Mouse (Mus musculus) G1E (cell line): ENCODE data around the gene Iqcg. TPM values are rescaled to one million over a fixed set of nuclear protein-coding genes. Genes with fewer than 3 reads are reported as not detected.

ENCODE experiments used
- ATAC-seq: 2 replicates; pipeline ENCODE4 v1.8.0; 2016; ENCODE audit warnings: mild to moderate bottlenecking; ENCODE audit not compliant: insufficient number of reproducible peaks, poor library complexity, low FRiP score, severe bottlenecking; ENCODE audit errors: extremely low read depth
- DNase-seq: peaks from one replicate; pipeline ENCODE4 v3.0.0; 2012; ENCODE audit warnings: low spot score
- H3K27me3 ChIP-seq: 2 replicates; pipeline ENCODE4 v1.6.1; 2012; ENCODE audit warnings: mild to moderate bottlenecking, low read length, inconsistent platforms; ENCODE audit not compliant: insufficient read depth
- H3K36me3 ChIP-seq: replicated peaks from 2 replicates; pipeline ENCODE3; 2012; ENCODE audit warnings: mild to moderate bottlenecking, inconsistent platforms
- H3K4me1 ChIP-seq: 2 replicates; pipeline ENCODE4 v1.6.1; 2012; ENCODE audit warnings: low read depth, low read length, inconsistent platforms, mixed read lengths; ENCODE audit not compliant: insufficient read depth
- H3K4me3 ChIP-seq: 2 replicates; pipeline ENCODE4 v1.5.1; 2012; ENCODE audit warnings: low read depth, mild to moderate bottlenecking, inconsistent platforms, low read length, moderate library complexity, mixed read lengths
- H3K9me3 ChIP-seq: replicated peaks from 2 replicates; pipeline ENCODE4 v1.6.1; 2012; ENCODE audit warnings: inconsistent platforms
- CTCF ChIP-seq: IDR thresholded peaks from 2 replicates; pipeline ENCODE4 v1.5.1; 2012; ENCODE audit warnings: low read depth, low read length, inconsistent platforms, mixed read lengths
- GATA1 ChIP-seq: IDR thresholded peaks from 2 replicates; pipeline ENCODE4 v1.6.1; 2012; ENCODE audit warnings: borderline replicate concordance, low read length, inconsistent platforms, mixed read lengths
- GATA2 ChIP-seq: IDR thresholded peaks from 2 replicates; pipeline ENCODE4 v1.6.1; 2012; ENCODE audit warnings: low read depth, low read length, inconsistent platforms, borderline replicate concordance
- POLR2AphosphoS5 ChIP-seq: IDR thresholded peaks from 2 replicates; pipeline ENCODE4 v1.6.1; 2012; ENCODE audit warnings: low read depth, low read length, inconsistent platforms; ENCODE audit not compliant: insufficient replicate concordance
- TAL1 ChIP-seq: conservative IDR thresholded peaks from 2 replicates; pipeline ENCODE4 v1.6.1; 2012; ENCODE audit warnings: low read depth, low read length, inconsistent platforms, mixed read lengths
- polyA plus RNA-seq: library from polyadenylated mRNA; stranded (reverse); fragments of >175 nt; gene quantifications from 2 replicates; pipeline ENCODE4 v1.2.3, GENCODE M21; 2012
- total RNA-seq, 2 experiments: library from RNA; stranded (forward) in 1 of 2; stranded (reverse) in 1 of 2; fragments of 200-1000 nt in 1 of 2; fragments of >200 nt in 1 of 2; fragmentation: Nextera tagmentation in 1 of 2; gene quantifications; 2 replicates each; pipeline ENCODE4 v1.2.3; 2014 to 2017

Iqcg gene
- 1.1 and 1.5 TPM in 2 replicates for total RNA-seq (2014; fragmentation: Nextera tagmentation)
- total RNA-seq (2017) = 0.98 and 1.5 TPM in 2 replicates
- polyA plus RNA-seq = 2.1 and 2.6 TPM in 2 replicates

DNA sequence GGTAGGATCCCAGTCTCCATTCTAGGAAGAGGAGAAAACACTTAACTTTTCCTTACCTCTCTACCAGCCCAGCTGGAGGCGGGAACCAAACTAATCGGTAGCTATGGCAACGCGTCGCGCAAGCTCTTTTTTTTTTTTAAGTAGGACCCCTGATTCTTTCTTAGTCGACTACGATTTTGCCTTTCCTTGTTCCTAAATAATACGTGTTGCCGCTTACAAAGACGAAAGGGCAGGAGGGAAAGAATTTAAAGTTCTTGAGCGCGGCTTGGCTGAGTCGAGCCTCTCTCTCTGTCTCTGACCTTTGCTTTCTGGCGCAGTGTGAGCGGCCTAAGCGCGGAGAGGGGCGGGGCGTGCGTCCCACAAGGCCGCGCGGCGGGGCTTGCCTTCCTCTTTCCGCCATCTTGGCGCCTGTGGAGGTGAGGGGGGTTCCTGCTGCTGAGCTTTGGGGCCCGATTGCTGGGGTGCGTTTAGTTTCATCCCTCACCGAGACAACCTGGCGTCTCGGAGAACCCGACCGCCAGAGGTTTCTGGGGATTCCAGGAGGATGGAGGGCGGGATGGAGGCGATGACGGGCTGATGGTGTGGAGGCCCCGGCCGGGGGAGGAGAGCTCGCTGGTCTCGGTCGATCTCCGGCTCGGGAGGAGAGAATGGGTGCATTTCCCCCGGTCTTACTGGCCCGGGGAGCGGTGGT lies at the start of gene Iqcg, which contains the start of gene Rpl35a:
Gene Iqcg, minus strand, starts transcription at position 124 of the 691 bp plus-strand sequence.
Gene Rpl35a, plus strand, starts transcription at position 359 of the 691 bp plus-strand sequence.
- ATAC-seq = peak; percentile 78
- peaks cover 13% of the 10 kb centered on the region for H3K27me3 ChIP-seq
- H3K36me3 ChIP-seq = peaks cover 35% of the 10 kb centered on the region
- H3K4me3 ChIP-seq = peak within 1 kb of the TSS; percentile 95
- DNase-seq = peak; percentile 64
- no peaks in the 10 kb centered on the region for H3K9me3 ChIP-seq
- peaks cover 40% of the 10 kb centered on the region for H3K4me1 ChIP-seq
- 0 out of 2 replicates have a peak, but pooled peaks have one; percentile 50 for TF ChIP-seq POLR2AphosphoS5
- no peak for TF ChIP-seq CTCF

DNA sequence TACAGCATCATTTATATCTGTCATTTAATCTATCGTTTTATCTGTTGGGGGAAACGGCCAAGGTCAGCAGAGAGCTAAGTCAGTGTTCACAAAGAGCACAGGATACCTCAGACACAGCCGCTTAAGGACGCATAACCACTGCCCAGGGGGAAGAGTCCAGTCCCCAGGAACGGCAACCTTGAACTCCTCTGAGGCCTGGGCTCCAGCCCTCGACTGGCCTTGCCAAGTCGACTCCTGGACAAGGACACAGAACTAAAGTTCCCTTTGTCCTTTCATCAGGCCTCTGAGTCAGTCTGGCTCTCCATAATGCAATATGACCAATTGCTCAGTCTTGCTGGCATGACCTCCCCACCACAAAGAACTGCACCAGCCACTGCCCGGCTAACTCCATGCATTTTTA lies 29.6 kb upstream of the Iqcg start:
- DNase-seq (no peak), ATAC-seq (no peak)
- TF ChIP-seq CTCF (no peak), TAL1 (no peak), GATA1 (no peak), POLR2AphosphoS5 (no peak), GATA2 (no peak)
- H3K4me1 ChIP-seq = no peaks in the 10 kb centered on the region
- H3K4me3 ChIP-seq = no peak overlapping the region
- H3K36me3 ChIP-seq = peaks cover 33% of the 10 kb centered on the region
- no peaks in the 10 kb centered on the region for H3K27me3 ChIP-seq
- no peaks in the 10 kb centered on the region for H3K9me3 ChIP-seq

DNA sequence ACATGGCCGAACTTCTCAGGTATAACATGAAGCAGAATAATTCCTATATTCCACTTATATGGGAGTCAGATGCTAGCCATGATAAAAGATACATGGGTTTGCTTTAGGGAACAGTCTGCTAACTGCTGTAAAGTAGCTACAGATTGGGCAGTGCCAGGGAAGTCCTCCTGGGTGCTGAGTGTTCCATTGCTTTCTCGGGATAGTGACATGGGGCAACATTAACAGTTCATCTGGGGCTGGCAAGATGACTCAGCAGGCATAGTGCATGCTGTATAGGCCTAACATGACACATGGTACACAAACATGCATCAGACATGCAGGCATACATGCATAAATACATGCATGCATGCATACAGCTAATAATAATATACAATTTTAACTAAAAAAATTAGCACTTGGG lies 28.0 kb upstream of the Iqcg start:
- no peaks in the 10 kb centered on the region for H3K9me3 ChIP-seq
- H3K27me3 ChIP-seq = no peaks in the 10 kb centered on the region
- ATAC-seq (no peak), DNase-seq (no peak)
- H3K4me3 ChIP-seq = no peak overlapping the region
- H3K4me1 ChIP-seq = no peaks in the 10 kb centered on the region
- TF ChIP-seq TAL1 (no peak), GATA1 (no peak), GATA2 (no peak), CTCF (no peak), POLR2AphosphoS5 (no peak)
- peaks cover 25% of the 10 kb centered on the region for H3K36me3 ChIP-seq

DNA sequence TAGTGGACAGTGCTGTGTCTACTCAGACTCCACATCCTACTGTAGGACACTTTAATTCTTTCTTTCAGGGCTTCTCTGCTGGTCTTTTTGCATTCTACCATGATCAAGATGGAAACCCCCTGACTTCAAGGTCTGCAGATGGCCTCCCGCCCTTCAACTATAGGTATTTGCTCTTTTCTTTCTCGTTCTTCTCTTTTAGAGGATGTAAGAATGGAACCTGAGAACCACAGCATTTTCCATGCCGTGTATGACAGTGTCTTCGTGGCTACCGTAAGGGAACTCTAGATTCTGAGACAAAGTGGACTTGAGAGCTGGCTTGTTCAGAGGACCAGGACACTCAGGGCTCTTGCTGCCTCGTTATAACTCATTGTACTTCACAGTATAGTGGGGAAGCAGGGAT lies 26.9 kb upstream of the Iqcg start:
- DNase-seq (no peak), ATAC-seq (no peak)
- TF ChIP-seq GATA2 = no peak
- Histone ChIP-seq H3K27me3 (no peaks in the 10 kb centered on the region), H3K9me3 (no peaks in the 10 kb centered on the region), H3K36me3 (peaks cover 26% of the 10 kb centered on the region), H3K4me1 (no peaks in the 10 kb centered on the region), H3K4me3 (no peak overlapping the region)

DNA sequence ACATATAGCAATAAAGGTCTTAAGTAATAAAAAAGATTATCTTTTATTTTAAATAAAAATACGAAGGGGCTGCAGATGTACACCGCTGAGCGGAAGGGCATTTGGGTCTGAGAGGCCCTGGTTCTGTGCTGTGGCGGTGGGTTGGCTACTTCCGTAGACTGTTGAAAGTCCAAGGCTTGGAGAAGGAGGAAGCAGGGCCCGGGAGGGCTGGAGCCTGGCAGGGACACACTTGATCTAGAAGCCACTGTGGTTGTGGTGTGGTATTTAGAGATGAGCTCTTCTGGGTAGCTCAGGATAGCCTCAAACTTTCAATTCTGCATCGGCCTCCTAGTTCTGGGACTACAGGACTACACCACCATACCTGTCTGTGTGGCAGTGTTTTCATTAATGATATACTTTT lies 24.0 kb upstream of the Iqcg start:
- DNase-seq (no peak), ATAC-seq (no peak)
- H3K4me3 ChIP-seq = no peak overlapping the region
- H3K27me3 ChIP-seq = no peaks in the 10 kb centered on the region
- peaks cover 36% of the 10 kb centered on the region for H3K36me3 ChIP-seq
- H3K9me3 ChIP-seq = no peaks in the 10 kb centered on the region
- H3K4me1 ChIP-seq = no peaks in the 10 kb centered on the region
- TF ChIP-seq GATA2 (no peak), CTCF (no peak), TAL1 (no peak), GATA1 (no peak), POLR2AphosphoS5 (no peak)

- H3K36me3 ChIP-seq = peaks cover 45% of the 10 kb centered on the region
- DNase-seq (no peak), ATAC-seq (no peak)
- no peak overlapping the region for H3K4me3 ChIP-seq
- TF ChIP-seq GATA2 (no peak), GATA1 (no peak), CTCF (no peak), TAL1 (no peak), POLR2AphosphoS5 (no peak)
- no peaks in the 10 kb centered on the region for H3K9me3 ChIP-seq
- no peaks in the 10 kb centered on the region for H3K4me1 ChIP-seq
- H3K27me3 ChIP-seq = no peaks in the 10 kb centered on the region
Measured at GRCm38 (mm10) chr16:33077069-33077627, 21.1 kb upstream of the Iqcg start.
